Mouse (Mus musculus) spleen, adult 18-20 months (tissue): ENCODE data around the gene Dhdh.
"Not testable (repeated sequence)": the region's sequence is repeated elsewhere in the genome, so short reads cannot be mapped to it uniquely, and the experiment has no call there.

Experiments used
- DNase-seq, 2 experiments: peaks; one replicate each; pipeline ENCODE4 v3.0.0; 2022; ENCODE audit warnings: mixed read lengths in 2 of 2

Gene Dhdh

GRCm38 (mm10) chr7:45470869-45471268, 17.7 kb downstream of the Dhdh start:
- peak; percentile 39 to 78 for DNase-seq

- DNase-seq: no peak
Observed at GRCm38 (mm10) chr7:45467090-45467670, 21.4 kb downstream of the Dhdh start.

GRCm38 (mm10) chr7:45466283-45467089, 22.1 kb downstream of the Dhdh start, which contains the start of gene Bax:
Bax (minus strand) TSS chr7:45466898.
- DNase-seq: peak; percentile 91 to 96

- DNase-seq: no peak
Observed at GRCm38 (mm10) chr7:45465549-45465948, 23.1 kb downstream of the Dhdh start.

GRCm38 (mm10) chr7:45465112-45465511, 23.5 kb downstream of the Dhdh start:
- no peak for DNase-seq

- no peak for DNase-seq
Observed at GRCm38 (mm10) chr7:45463987-45464778, 24.4 kb downstream of the Dhdh start.

GRCm38 (mm10) chr7:45462868-45463267, 25.7 kb downstream of the Dhdh start:
- not testable (repeated sequence) for DNase-seq

GRCm38 (mm10) chr7:45462325-45462724, 26.3 kb downstream of the Dhdh start:
- no peak for DNase-seq

GRCm38 (mm10) chr7:45461781-45462180, 26.8 kb downstream of the Dhdh start:
- DNase-seq: no peak

- DNase-seq: no peak
Observed at GRCm38 (mm10) chr7:45461326-45461725, 27.3 kb downstream of the Dhdh start.

- DNase-seq: peak in 1 of 2 experiments; percentile 36
Observed at GRCm38 (mm10) chr7:45460860-45461314, 27.7 kb downstream of the Dhdh start.

GRCm38 (mm10) chr7:45460377-45460776, 28.2 kb downstream of the Dhdh start:
- no peak for DNase-seq

- DNase-seq: peak; percentile 87 to 94
Observed at GRCm38 (mm10) chr7:45459564-45460140, 29.0 kb downstream of the Dhdh start, which contains the start of gene Ftl1. Ftl1 (minus strand) TSS chr7:45459884.

GRCm38 (mm10) chr7:45458748-45459563, 29.6 kb downstream of the Dhdh start:
- DNase-seq: peak; percentile 68 to 81

- peak in 1 of 2 experiments; percentile 29 for DNase-seq
Observed at GRCm38 (mm10) chr7:45457204-45458060, 31.2 kb downstream of the Dhdh start.

- DNase-seq: no peak
Observed at GRCm38 (mm10) chr7:45456721-45457203, 31.8 kb downstream of the Dhdh start.

GRCm38 (mm10) chr7:45455932-45456696, 32.5 kb downstream of the Dhdh start:
- no peak for DNase-seq

- no peak for DNase-seq
Observed at GRCm38 (mm10) chr7:45454971-45455370, 33.6 kb downstream of the Dhdh start.

- DNase-seq: peak; percentile 66 to 84
Observed at GRCm38 (mm10) chr7:45451344-45451982, 37.1 kb downstream of the Dhdh start.
